Mouse (Mus musculus) Patski (cell line): Measurements from ENCODE around the gene Ascc3. TPM values are rescaled to one million over a fixed set of nuclear protein-coding genes. Genes with fewer than 3 reads are reported as not detected.

Experiments used
- ATAC-seq: fragments of 100-300 bp; one replicate; pipeline ENCODE4 v1.8.0; 2021
- CTCF ChIA-PET: fragments of 350-600 bp; sonication (Branson Sonifier 250); formaldehyde crosslinking; loops from one replicate; lab custom pipeline; 2022; ENCODE audit warnings: inconsistent platforms; lab: Charles Lee
- POLR2A ChIA-PET: fragments of 350-600 bp; sonication (Branson Sonifier 250); formaldehyde crosslinking; loops from one replicate; lab custom pipeline; 2022; ENCODE audit warnings: antibody characterized with exemption, inconsistent platforms; lab: Charles Lee
- DNase-seq: peaks from one replicate; pipeline ENCODE4 v3.0.0-alpha.2; 2011; ENCODE audit warnings: low read depth, low spot score
- H3K27me3 ChIP-seq: fragments of 371-371 bp; one replicate; pipeline ENCODE4 v1.5.1; 2021
- CTCF ChIP-seq: fragments of 100-300 bp; IDR thresholded peaks from one replicate; pipeline ENCODE4 v1.5.1; 2021
- in situ Hi-C: fragments of 300-500 bp; cut with MboI; formaldehyde crosslinking; loops from 3 replicates; pipeline ENCODE4 v1.11.1; 2018; ENCODE audit warnings: low pct_unique_long_range_greater_than_20kb, mixed read lengths
- polyA plus RNA-seq: library from polyadenylated mRNA; unstranded; gene quantifications from one replicate; pipeline ENCODE4 v1.2.3, GENCODE M21; 2021

Ascc3 gene
- polyA plus RNA-seq, 1 experiment from 2014 or later: 14.7 TPM

- DNase-seq (peak; percentile 1), ATAC-seq (peak; percentile 93)
- ChIA-PET POLR2A (no interaction called here), CTCF (interaction anchor here (0.9 to 2.3 kb wide), 3 partner anchors 10 to 47 kb away, joined by 3 to 8 read pairs (median 3); no protein-coding TSS in a partner anchor)
- TF ChIP-seq CTCF: peak; percentile 59
- no peaks in the 10 kb centered on the region for H3K27me3 ChIP-seq
- in situ Hi-C loops: no loop called here
Observed at GRCm38 (mm10) chr10:50657352-50657751, 64.9 kb downstream of the Ascc3 start.

GRCm38 (mm10) chr10:50671517-50671916 lies 79.0 kb downstream of the Ascc3 start:
- DNase-seq (no peak), ATAC-seq (no peak)
- in situ Hi-C loops: no loop called here
- TF ChIP-seq CTCF: no peak
- ChIA-PET CTCF (interaction anchor here (1.6 kb wide), 1 partner anchor 12 kb away, joined by 7 read pairs; no protein-coding TSS in a partner anchor), POLR2A (no interaction called here)
- H3K27me3 ChIP-seq: no peaks in the 10 kb centered on the region

- ATAC-seq: no peak
- H3K27me3 ChIP-seq: no peaks in the 10 kb centered on the region
- in situ Hi-C loops: no loop called here
- ChIA-PET CTCF (no interaction called here), POLR2A (no interaction called here)
- no peak for DNase-seq
- no peak for TF ChIP-seq CTCF
Observed at GRCm38 (mm10) chr10:50690324-50690723, 97.9 kb downstream of the Ascc3 start.

GRCm38 (mm10) chr10:50698836-50699433 lies 106.5 kb downstream of the Ascc3 start:
- DNase-seq (no peak), ATAC-seq (peak; percentile 35)
- H3K27me3 ChIP-seq: no peaks in the 10 kb centered on the region
- in situ Hi-C loops: no loop called here
- POLR2A ChIA-PET: interaction anchor here (0.6 kb wide), 1 partner anchor 459 kb away, joined by 3 read pairs; no protein-coding TSS in a partner anchor
- CTCF ChIA-PET: interaction anchor here (0.8 to 1.9 kb wide), 9 partner anchors 9 to 855 kb away, joined by 3 to 6 read pairs (median 3); no protein-coding TSS in a partner anchor
- TF ChIP-seq CTCF: peak; percentile 61

GRCm38 (mm10) chr10:50701736-50702135 lies 109.3 kb downstream of the Ascc3 start:
- in situ Hi-C loops: loop anchor here (5.0 to 10.0 kb wide), 3 partner anchors 196 to 701 kb away; no protein-coding TSS in a partner anchor
- POLR2A ChIA-PET: no interaction called here
- no peak for TF ChIP-seq CTCF

GRCm38 (mm10) chr10:50702361-50702760 lies 109.9 kb downstream of the Ascc3 start:
- DNase-seq: no peak
- TF ChIP-seq CTCF: no peak
- ATAC-seq: no peak
- H3K27me3 ChIP-seq: no peaks in the 10 kb centered on the region
- ChIA-PET CTCF (interaction anchor here (1.1 kb wide), 1 partner anchor 196 kb away, joined by 3 read pairs; no protein-coding TSS in a partner anchor), POLR2A (no interaction called here)
- in situ Hi-C loops: loop anchor here (5.0 to 10.0 kb wide), 3 partner anchors 195 to 700 kb away; no protein-coding TSS in a partner anchor

More at GRCm38 (mm10) chr10:50701736-50702135, 109.3 kb downstream of the Ascc3 start:
- CTCF ChIA-PET: interaction anchor here (1.1 to 1.3 kb wide), 2 partner anchors 196 to 703 kb away, joined by 3 to 4 read pairs; no protein-coding TSS in a partner anchor
- DNase-seq (no peak), ATAC-seq (no peak)
- no peaks in the 10 kb centered on the region for H3K27me3 ChIP-seq

- in situ Hi-C loops: loop anchor here (5.0 to 10.0 kb wide), 3 partner anchors 193 to 698 kb away; no protein-coding TSS in a partner anchor
- ChIA-PET CTCF (interaction anchor here (0.8 to 1.7 kb wide), 13 partner anchors 10 to 701 kb away, joined by 3 to 7 read pairs (median 3); partner anchors contain the start of gene Sim1), POLR2A (no interaction called here)
- H3K27me3 ChIP-seq: no peaks in the 10 kb centered on the region
- ATAC-seq (peak; percentile 90), DNase-seq (peak; percentile 17)
- peak; percentile 69 for TF ChIP-seq CTCF
Observed at GRCm38 (mm10) chr10:50704202-50704601, 111.7 kb downstream of the Ascc3 start.

- ChIA-PET CTCF (interaction anchor here (0.8 to 1.7 kb wide), 12 partner anchors 9 to 700 kb away, joined by 3 to 7 read pairs (median 3); partner anchors contain the start of gene Sim1), POLR2A (no interaction called here)
- no peaks in the 10 kb centered on the region for H3K27me3 ChIP-seq
- TF ChIP-seq CTCF: no peak
- no peak for DNase-seq
- ATAC-seq: no peak
- in situ Hi-C loops: loop anchor here (5.0 to 10.0 kb wide), 3 partner anchors 192 to 697 kb away; no protein-coding TSS in a partner anchor
Observed at GRCm38 (mm10) chr10:50704898-50705297, 112.4 kb downstream of the Ascc3 start.

- no peaks in the 10 kb centered on the region for H3K27me3 ChIP-seq
- DNase-seq: no peak
- ATAC-seq: no peak
- POLR2A ChIA-PET: no interaction called here
- CTCF ChIA-PET: interaction anchor here (1.3 kb wide), 1 partner anchor 18 kb away, joined by 3 read pairs; no protein-coding TSS in a partner anchor
- in situ Hi-C loops: no loop called here
- TF ChIP-seq CTCF: no peak
Observed at GRCm38 (mm10) chr10:50711286-50711685, 118.8 kb downstream of the Ascc3 start.

GRCm38 (mm10) chr10:50711765-50712164 lies 119.3 kb downstream of the Ascc3 start:
- CTCF ChIA-PET: no interaction called here
- in situ Hi-C loops: no loop called here
- DNase-seq (no peak), ATAC-seq (no peak)
- no peaks in the 10 kb centered on the region for H3K27me3 ChIP-seq
- TF ChIP-seq CTCF: no peak
- POLR2A ChIA-PET: no interaction called here

- POLR2A ChIA-PET: no interaction called here
- no peak for TF ChIP-seq CTCF
- DNase-seq (no peak), ATAC-seq (no peak)
- CTCF ChIA-PET: no interaction called here
- in situ Hi-C loops: no loop called here
- H3K27me3 ChIP-seq: no peaks in the 10 kb centered on the region
Observed at GRCm38 (mm10) chr10:50733459-50733858, 141.0 kb downstream of the Ascc3 start.
